Mouse (Mus musculus) hindbrain, embryonic 16.5 days (tissue): ENCODE data around the gene Serhl. TPM values are rescaled to one million over a fixed set of nuclear protein-coding genes. Genes with fewer than 3 reads are reported as not detected.
"Not testable (repeated sequence)": the region's sequence is repeated elsewhere in the genome, so short reads cannot be mapped to it uniquely, and the experiment has no call there.

Source experiments
- ATAC-seq: fragments of 200-750 bp; cut with Nextera tagmentation; 2 replicates; pipeline ENCODE4 v1.8.0; 2017; ENCODE audit warnings: moderate TSS enrichment, moderate library complexity
- H3K27ac ChIP-seq: fragments of 300-500 bp; sonication (generic); 2 replicates; pipeline ENCODE4 v1.5.1; 2014; ENCODE audit warnings: low read depth, mild to moderate bottlenecking, control low read depth, low read length, moderate library complexity
- H3K27me3 ChIP-seq: fragments of 300-500 bp; sonication (generic); replicated peaks from 2 replicates; pipeline ENCODE4 v1.6.1; 2014; ENCODE audit warnings: low read length; ENCODE audit not compliant: control insufficient read depth, insufficient read depth
- H3K36me3 ChIP-seq: fragments of 300-500 bp; sonication (generic); 2 replicates; pipeline ENCODE4 v1.6.1; 2014; ENCODE audit warnings: mild to moderate bottlenecking, low read length, moderate library complexity, mixed read lengths; ENCODE audit not compliant: control insufficient read depth, insufficient read depth
- H3K4me1 ChIP-seq: fragments of 300-500 bp; sonication (generic); 2 replicates; pipeline ENCODE4 v1.6.1; 2014; ENCODE audit warnings: low read depth, low read length; ENCODE audit not compliant: control insufficient read depth, insufficient read depth
- H3K4me2 ChIP-seq: fragments of 300-500 bp; sonication (generic); 2 replicates; pipeline ENCODE4 v1.6.1; 2014; ENCODE audit warnings: mild to moderate bottlenecking, low read length, control low read depth, moderate library complexity
- H3K4me3 ChIP-seq: fragments of 300-500 bp; sonication (generic); 2 replicates; pipeline ENCODE4 v1.5.1; 2014; ENCODE audit warnings: mild to moderate bottlenecking, low read length, control low read depth, moderate library complexity
- H3K9ac ChIP-seq: fragments of 300-500 bp; sonication (generic); 2 replicates; pipeline ENCODE4 v1.6.1; 2014; ENCODE audit warnings: low read depth, mild to moderate bottlenecking, control low read depth, low read length, moderate library complexity
- H3K9me3 ChIP-seq: fragments of 300-500 bp; sonication (generic); 2 replicates; pipeline ENCODE4 v1.6.1; 2014; ENCODE audit warnings: mild to moderate bottlenecking, low read length, moderate library complexity; ENCODE audit not compliant: control insufficient read depth
- WGBS: fragments of 180-500 bp; shearing (Covaris S2); extraction: QIAGEN DNeasy Blood & Tissue Kit; methylation state at CpG from one replicate; pipeline ENCODE4 v1.1.7; 2014; 5-methylcytosine and 5-hydroxymethylcytosine counted together
- polyA plus RNA-seq: library from polyadenylated mRNA; unstranded; fragments of >200 nt; fragmentation: Nextera tagmentation; extraction: Ambion mirVana; gene quantifications from 2 replicates; pipeline ENCODE4 v1.2.1, GENCODE M21; 2015

Gene Serhl
- polyA plus RNA-seq, 1 experiment from 2014 or later = 34.2 TPM

- peaks cover 58% of the 10 kb centered on the region for H3K36me3 ChIP-seq
- not testable (repeated sequence) for H3K4me3 ChIP-seq
- 46% methylated on average over 3 of the region's 3 CpGs for WGBS
Measured at GRCm38 (mm10) chr15:83127037-83127436, 37.7 kb downstream of the Serhl start.

GRCm38 (mm10) chr15:83129530-83130231, 40.4 kb downstream of the Serhl start:
- no peaks in the 10 kb centered on the region for H3K4me1 ChIP-seq

More at GRCm38 (mm10) chr15:83127037-83127436, 37.7 kb downstream of the Serhl start:
- H3K9ac ChIP-seq, H3K27ac ChIP-seq, ATAC-seq, H3K27me3 ChIP-seq, H3K4me1 ChIP-seq, H3K4me2 ChIP-seq, H3K9me3 ChIP-seq: not testable (repeated sequence)

GRCm38 (mm10) chr15:83134671-83135070, 45.4 kb downstream of the Serhl start:
- no peak for ATAC-seq
- WGBS = 80% methylated on average over 6 of the region's 6 CpGs
- Histone ChIP-seq H3K4me2 (no peak overlapping the region), H3K27me3 (no peaks in the 10 kb centered on the region), H3K27ac (no peak overlapping the region), H3K9me3 (no peaks in the 10 kb centered on the region), H3K4me3 (no peak overlapping the region), H3K36me3 (peaks cover 48% of the 10 kb centered on the region), H3K4me1 (no peaks in the 10 kb centered on the region), H3K9ac (no peak overlapping the region)

More at GRCm38 (mm10) chr15:83129530-83130231, 40.4 kb downstream of the Serhl start:
- no peaks in the 10 kb centered on the region for H3K27me3 ChIP-seq
- H3K9me3 ChIP-seq = no peaks in the 10 kb centered on the region
- WGBS = 92% methylated on average over 7 of the region's 7 CpGs
- H3K27ac ChIP-seq = no peak overlapping the region
- H3K9ac ChIP-seq = no peak overlapping the region
- H3K36me3 ChIP-seq = peaks cover 70% of the 10 kb centered on the region
- H3K4me2 ChIP-seq = no peak overlapping the region
- no peak overlapping the region for H3K4me3 ChIP-seq
- no peak for ATAC-seq

GRCm38 (mm10) chr15:83135654-83136053, 46.3 kb downstream of the Serhl start:
- WGBS = 93% methylated on average over 2 of the region's 2 CpGs
- Histone ChIP-seq H3K4me1 (no peaks in the 10 kb centered on the region), H3K4me2 (no peak overlapping the region), H3K9ac (no peak overlapping the region), H3K9me3 (no peaks in the 10 kb centered on the region), H3K36me3 (peaks cover 41% of the 10 kb centered on the region), H3K27ac (no peak overlapping the region), H3K4me3 (no peak overlapping the region), H3K27me3 (no peaks in the 10 kb centered on the region)
- no peak for ATAC-seq

GRCm38 (mm10) chr15:83142861-83143260, 53.6 kb downstream of the Serhl start:
- no peak for ATAC-seq
- WGBS = 29% methylated on average over 5 of the region's 5 CpGs
- no peak overlapping the region for H3K4me3 ChIP-seq
- H3K36me3 ChIP-seq = peaks cover 16% of the 10 kb centered on the region
- H3K9me3 ChIP-seq = no peaks in the 10 kb centered on the region
- H3K4me2 ChIP-seq = peak overlapping the region; percentile 12; the same call in 1 of the 2 replicates
- no peak overlapping the region for H3K9ac ChIP-seq
- no peaks in the 10 kb centered on the region for H3K27me3 ChIP-seq
- no peak overlapping the region for H3K27ac ChIP-seq
- peaks cover 15% of the 10 kb centered on the region for H3K4me1 ChIP-seq

GRCm38 (mm10) chr15:83145541-83145940, 56.2 kb downstream of the Serhl start:
- H3K9me3 ChIP-seq = no peaks in the 10 kb centered on the region
- H3K4me2 ChIP-seq = no peak overlapping the region
- 97% methylated on average over 6 of the region's 6 CpGs for WGBS

GRCm38 (mm10) chr15:83148395-83148794, 59.1 kb downstream of the Serhl start:
- no peaks in the 10 kb centered on the region for H3K27me3 ChIP-seq
- peak overlapping the region; percentile 90 for H3K4me3 ChIP-seq
- H3K4me1 ChIP-seq = peaks cover 8% of the 10 kb centered on the region
- peak overlapping the region; percentile 85 for H3K4me2 ChIP-seq
- no peaks in the 10 kb centered on the region for H3K9me3 ChIP-seq
- H3K36me3 ChIP-seq = peaks cover 11% of the 10 kb centered on the region
- peak overlapping the region; percentile 90 for H3K27ac ChIP-seq
- H3K9ac ChIP-seq = peak overlapping the region; percentile 98
- WGBS = 4% methylated on average over 21 of the region's 21 CpGs
- ATAC-seq = no peak

More at GRCm38 (mm10) chr15:83145541-83145940, 56.2 kb downstream of the Serhl start:
- H3K4me3 ChIP-seq = no peak overlapping the region
- no peak overlapping the region for H3K9ac ChIP-seq
- ATAC-seq = no peak
- H3K36me3 ChIP-seq = peaks cover 11% of the 10 kb centered on the region
- no peaks in the 10 kb centered on the region for H3K27me3 ChIP-seq
- H3K4me1 ChIP-seq = peaks cover 19% of the 10 kb centered on the region
- H3K27ac ChIP-seq = no peak overlapping the region

GRCm38 (mm10) chr15:83148801-83149195, 59.5 kb downstream of the Serhl start:
- no peaks in the 10 kb centered on the region for H3K27me3 ChIP-seq
- H3K36me3 ChIP-seq = peaks cover 11% of the 10 kb centered on the region
- H3K9me3 ChIP-seq = no peaks in the 10 kb centered on the region
- H3K27ac ChIP-seq = peak overlapping the region; percentile 90
- H3K4me1 ChIP-seq = peaks cover 8% of the 10 kb centered on the region
- H3K4me3 ChIP-seq = peak overlapping the region; percentile 90
- ATAC-seq = peak; percentile 82
- peak overlapping the region; percentile 98 for H3K9ac ChIP-seq
- WGBS = under 1% methylated on average over 26 of the region's 41 CpGs
- peak overlapping the region; percentile 85 for H3K4me2 ChIP-seq

GRCm38 (mm10) chr15:83149196-83150072, 60.1 kb downstream of the Serhl start, which contains the start of gene Poldip3:
Gene Poldip3, minus strand, starts transcription at chr15:83149384.
- peak within 1 kb of the TSS; percentile 98 for H3K9ac ChIP-seq

More at GRCm38 (mm10) chr15:83149196-83150072, 60.1 kb downstream of the Serhl start, which contains the start of gene Poldip3:
- peak within 1 kb of the TSS; percentile 90 for H3K4me3 ChIP-seq
- H3K4me2 ChIP-seq = peak within 1 kb of the TSS; percentile 85
- ATAC-seq = peak; percentile 95
- WGBS = under 1% methylated on average over 56 of the region's 56 CpGs
- H3K36me3 ChIP-seq = peaks cover 13% of the 10 kb centered on the region
- H3K27ac ChIP-seq = peak within 1 kb of the TSS; percentile 90
- H3K27me3 ChIP-seq = no peaks in the 10 kb centered on the region
- peaks cover 8% of the 10 kb centered on the region for H3K4me1 ChIP-seq
- no peaks in the 10 kb centered on the region for H3K9me3 ChIP-seq
